ENCODE assay signal across 20 mouse cellular contexts in genomic region chr3:115211841-115212240, GRCm38 (mm10).
"Had no signal": no experiment of that assay in that cellular context is flagged by ENCODE, and none has a peak within 500 bp of the region (broad histone marks: within the 10 kb centered on the region; RNA-seq: fewer than 3 reads in every experiment).

No protein-coding gene starts in this region.

- H3K4me3 ChIP-seq: limb, embryonic 10.5 days; limb, embryonic 13.5 days; neural tube, embryonic 12.5 days; neural tube, embryonic 15.5 days; stomach, embryonic 15.5 days had no signal

- H3K9me3 ChIP-seq: limb, embryonic 10.5 days; limb, embryonic 13.5 days; neural tube, embryonic 12.5 days; neural tube, embryonic 15.5 days; stomach, embryonic 15.5 days had no signal

- H3K36me3 ChIP-seq: limb, embryonic 10.5 days; limb, embryonic 13.5 days; neural tube, embryonic 12.5 days; neural tube, embryonic 15.5 days; stomach, embryonic 15.5 days had no signal

- H3K4me2 ChIP-seq: limb, embryonic 13.5 days; lung, embryonic 14.5 days; midbrain, embryonic 11.5 days; neural tube, embryonic 12.5 days; neural tube, embryonic 15.5 days; stomach, embryonic 15.5 days had no signal

- H3K27me3 ChIP-seq: limb, embryonic 13.5 days; neural tube, embryonic 12.5 days; neural tube, embryonic 15.5 days; stomach, embryonic 15.5 days had no signal

- ATAC-seq: intestine, embryonic 16.5 days; liver, postnatal 0 days; lung, postnatal 0 days had no signal

- H3K9ac ChIP-seq: limb, embryonic 13.5 days; liver, embryonic 14.5 days; liver, postnatal 0 days; lung, embryonic 14.5 days; neural tube, embryonic 12.5 days; neural tube, embryonic 15.5 days; stomach, embryonic 15.5 days had no signal

- DNase-seq: kidney, adult 18-20 months; kidney, adult 9 months; kidney, postnatal 14 days; kidney, postnatal 4 days; liver, postnatal 0 days; lung, embryonic 14.5 days; midbrain, embryonic 14.5 days; right cerebral cortex, adult 18-20 months; right cerebral cortex, postnatal 25 days; spleen, adult 18-20 months; thymus, adult 18-20 months had no signal

- H3K4me1 ChIP-seq: limb, embryonic 10.5 days; limb, embryonic 13.5 days; neural tube, embryonic 12.5 days; neural tube, embryonic 15.5 days; stomach, embryonic 15.5 days had no signal

- H3K27ac ChIP-seq: limb, embryonic 10.5 days; limb, embryonic 13.5 days; liver, embryonic 14.5 days; neural tube, embryonic 12.5 days; neural tube, embryonic 15.5 days; stomach, embryonic 15.5 days had no signal
